Mouse (Mus musculus): ENCODE results near the gene Phkg1. TPM values are rescaled to one million over a fixed set of nuclear protein-coding genes. Genes with fewer than 3 reads are reported as not detected.
"Not testable (repeated sequence)": the region's sequence is repeated elsewhere in the genome, so short reads cannot be mapped to it uniquely, and the experiment has no call there.

Gene Phkg1
- polyA plus RNA-seq, 1 experiment = 1.3 TPM

DNA sequence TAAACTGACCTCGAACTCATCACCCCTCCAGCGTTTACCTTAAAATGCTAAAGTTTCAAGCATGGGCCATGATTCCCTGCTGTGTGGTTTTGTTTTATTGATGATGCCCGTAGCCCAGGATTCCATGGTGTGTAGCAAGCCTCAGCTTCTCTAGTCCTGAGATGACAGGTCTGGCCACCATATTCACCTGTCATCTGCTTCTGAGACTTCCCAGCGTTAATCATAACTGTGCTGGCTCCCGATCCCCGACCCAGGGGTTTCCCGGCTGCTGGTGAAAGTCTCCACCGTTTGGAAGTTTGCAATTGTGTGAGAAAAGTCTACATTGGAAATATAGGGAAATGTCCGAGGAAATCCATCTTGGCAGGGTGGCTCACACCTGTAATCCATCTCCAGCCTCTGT, 10.8 kb upstream of the Phkg1 start:
- H3K4me3 ChIP-seq (ENCODE audit: insufficient read depth, low read length) = peak overlapping the region; percentile 60; the same call in 1 of the 2 replicates
- no peak overlapping the region for H3K27ac ChIP-seq (ENCODE audit: insufficient read depth, low read length)
- no peak for TF ChIP-seq CTCF (IDR thresholded peaks at IDR 0.05; ENCODE audit: borderline replicate concordance, insufficient read depth, low read length)
- TF ChIP-seq POLR2A (IDR thresholded peaks at IDR 0.05; ENCODE audit: low read depth, low read length) = no peak
- no peaks in the 10 kb centered on the region for H3K4me1 ChIP-seq (ENCODE audit: control insufficient read depth, insufficient read depth, low read length)

DNA sequence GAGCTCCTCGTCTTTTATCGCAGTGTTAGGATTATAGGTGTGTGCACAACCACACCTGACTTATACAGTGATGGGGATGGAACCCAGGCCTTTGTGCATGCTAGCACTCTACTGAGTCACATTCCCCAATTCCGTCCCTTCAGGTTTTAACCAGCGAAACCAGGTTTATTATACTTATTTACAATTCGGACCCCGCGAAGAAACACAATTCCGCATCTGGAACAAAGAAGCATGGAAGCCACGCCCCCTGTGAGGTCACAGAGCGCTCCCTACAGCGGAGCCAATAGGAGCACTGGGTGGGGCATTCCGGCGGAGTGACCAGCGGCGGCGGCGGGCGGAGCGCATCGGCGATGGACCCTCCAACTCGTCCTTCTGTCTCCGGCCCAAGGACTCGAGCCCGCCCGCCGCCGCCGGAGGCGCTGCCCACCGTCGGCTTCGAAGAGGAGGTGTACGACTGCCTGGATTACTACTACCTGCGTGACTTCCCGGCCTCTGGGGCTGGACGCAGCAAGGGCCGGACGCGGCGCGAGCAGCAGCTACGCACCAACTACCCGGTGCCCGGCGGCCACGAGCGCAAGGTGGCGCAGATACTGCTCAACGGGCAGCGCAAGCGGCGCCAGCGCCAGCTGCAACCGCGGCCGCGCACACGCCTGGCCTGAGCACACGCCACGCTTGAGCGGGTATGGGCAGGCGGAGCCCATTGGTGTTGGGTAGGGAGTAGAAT, 10.1 kb upstream of the Phkg1 start, which contains the start of gene Nupr1l:
Nupr1l (plus strand) TSS at position 299 of the 724 bp plus-strand sequence.
- TF ChIP-seq POLR2A (IDR thresholded peaks at IDR 0.05; ENCODE audit: low read depth, low read length) (peak; percentile 72), CTCF (IDR thresholded peaks at IDR 0.05; ENCODE audit: borderline replicate concordance, insufficient read depth, low read length) (0 out of 2 replicates have a peak, but pooled peaks have one; percentile 13)
- H3K27ac ChIP-seq (ENCODE audit: insufficient read depth, low read length) = 0 out of 2 replicates have a peak within 1 kb of the TSS, but pooled peaks have one; percentile 20
- peak within 1 kb of the TSS; percentile 72 for H3K4me3 ChIP-seq (ENCODE audit: insufficient read depth, low read length)
- H3K4me1 ChIP-seq (ENCODE audit: control insufficient read depth, insufficient read depth, low read length) = no peaks in the 10 kb centered on the region

DNA sequence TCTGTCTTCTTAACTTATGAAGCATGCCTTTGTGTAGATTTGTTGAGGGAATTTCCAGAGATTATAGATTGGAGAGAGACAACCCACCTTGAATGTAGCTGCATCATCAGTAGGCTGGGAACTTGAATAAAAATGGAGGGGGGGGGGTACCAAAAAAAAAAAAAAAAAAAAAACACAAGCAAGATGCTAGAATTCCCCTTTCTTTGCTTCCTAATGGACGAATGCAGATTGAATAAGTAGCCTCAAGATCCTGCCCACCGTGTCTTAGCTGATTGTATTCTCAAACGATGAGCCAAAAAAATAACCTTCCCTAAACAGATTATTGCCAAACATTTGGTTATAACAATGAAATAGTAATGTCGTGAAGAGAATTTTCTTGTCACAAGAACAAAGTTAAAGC, 9.4 kb upstream of the Phkg1 start:
- Histone ChIP-seq H3K27ac (ENCODE audit: insufficient read depth, low read length) (no peak overlapping the region), H3K4me1 (ENCODE audit: control insufficient read depth, insufficient read depth, low read length) (no peaks in the 10 kb centered on the region), H3K4me3 (ENCODE audit: insufficient read depth, low read length) (peak overlapping the region; percentile 72)
- TF ChIP-seq POLR2A (IDR thresholded peaks at IDR 0.05; ENCODE audit: low read depth, low read length) (no peak), CTCF (IDR thresholded peaks at IDR 0.05; ENCODE audit: borderline replicate concordance, insufficient read depth, low read length) (no peak)

DNA sequence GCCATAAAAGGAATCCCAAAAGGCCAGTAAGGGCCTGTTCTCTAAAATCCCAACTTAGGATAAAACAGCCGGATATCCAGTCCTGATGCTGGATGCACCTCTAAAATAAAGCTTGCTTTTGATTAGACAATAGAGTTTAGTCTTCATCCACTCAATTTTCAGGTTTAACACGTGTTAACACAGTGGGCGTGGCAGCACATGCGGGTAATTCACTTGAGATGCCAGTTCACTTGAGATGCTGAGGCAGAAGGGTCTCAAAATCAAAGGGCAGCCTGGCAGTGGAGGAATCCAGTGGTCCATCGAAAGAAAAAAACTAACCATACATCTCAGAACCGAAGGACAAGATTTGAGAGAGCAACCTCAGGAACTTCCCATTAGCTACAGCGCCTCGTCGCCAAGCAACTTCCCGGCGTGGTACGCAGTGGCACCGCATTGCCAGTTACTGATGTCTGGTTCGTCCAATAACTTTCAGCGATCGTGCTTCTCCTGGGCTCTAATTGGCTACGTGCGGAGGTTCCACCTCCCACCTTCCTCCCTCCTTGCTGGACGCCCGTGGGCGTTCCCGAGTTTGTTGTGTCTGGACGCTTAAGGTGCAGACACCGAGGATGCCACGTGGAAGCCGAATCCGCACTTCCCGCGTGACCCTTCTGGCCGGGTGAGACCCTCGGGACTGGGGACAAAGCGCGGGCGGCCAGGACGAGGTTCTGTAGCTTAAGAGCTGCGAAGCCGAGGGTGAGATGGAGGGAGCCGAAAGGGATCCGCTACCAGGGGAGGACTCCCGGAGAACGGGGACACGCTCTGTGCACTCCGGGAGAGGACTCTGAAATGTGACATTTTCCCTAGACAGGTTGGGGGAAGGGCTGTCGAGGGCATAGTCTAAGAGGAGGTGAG, 2.9 kb downstream of the Phkg1 start, which contains the start of gene Zbed5:
Zbed5 (plus strand) TSS at position 526 of the 891 bp plus-strand sequence.
- H3K27ac ChIP-seq (ENCODE audit: insufficient read depth, low read length) = no peak within 1 kb of the TSS
- peak within 1 kb of the TSS; percentile 70 for H3K4me3 ChIP-seq (ENCODE audit: insufficient read depth, low read length)
- no peaks in the 10 kb centered on the region for H3K4me1 ChIP-seq (ENCODE audit: control insufficient read depth, insufficient read depth, low read length)
- no peak for TF ChIP-seq POLR2A (IDR thresholded peaks at IDR 0.05; ENCODE audit: low read depth, low read length)
- TF ChIP-seq CTCF (IDR thresholded peaks at IDR 0.05; ENCODE audit: borderline replicate concordance, insufficient read depth, low read length) = no peak

DNA sequence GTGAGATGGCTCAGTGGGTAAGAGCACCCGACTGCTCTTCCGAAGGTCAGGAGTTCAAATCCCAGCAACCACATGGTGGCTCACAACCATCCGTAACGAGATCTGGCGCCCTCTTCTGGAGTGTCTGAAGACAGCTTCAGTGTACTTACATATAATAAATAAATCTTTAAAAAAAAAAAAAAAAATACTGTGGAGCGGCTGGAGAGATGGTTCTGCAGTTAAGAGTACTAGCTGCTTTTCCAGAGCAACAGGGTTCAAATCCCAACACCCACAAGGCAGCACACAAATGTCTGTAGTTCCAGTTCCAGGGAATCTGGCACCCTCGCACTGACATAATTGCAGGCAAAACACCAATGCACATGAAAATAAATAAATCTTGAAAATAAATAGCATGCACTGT, 8.0 kb downstream of the Phkg1 start:
- H3K27ac ChIP-seq (ENCODE audit: insufficient read depth, low read length); H3K4me1 ChIP-seq (ENCODE audit: control insufficient read depth, insufficient read depth, low read length); H3K4me3 ChIP-seq (ENCODE audit: insufficient read depth, low read length): not testable (repeated sequence)

DNA sequence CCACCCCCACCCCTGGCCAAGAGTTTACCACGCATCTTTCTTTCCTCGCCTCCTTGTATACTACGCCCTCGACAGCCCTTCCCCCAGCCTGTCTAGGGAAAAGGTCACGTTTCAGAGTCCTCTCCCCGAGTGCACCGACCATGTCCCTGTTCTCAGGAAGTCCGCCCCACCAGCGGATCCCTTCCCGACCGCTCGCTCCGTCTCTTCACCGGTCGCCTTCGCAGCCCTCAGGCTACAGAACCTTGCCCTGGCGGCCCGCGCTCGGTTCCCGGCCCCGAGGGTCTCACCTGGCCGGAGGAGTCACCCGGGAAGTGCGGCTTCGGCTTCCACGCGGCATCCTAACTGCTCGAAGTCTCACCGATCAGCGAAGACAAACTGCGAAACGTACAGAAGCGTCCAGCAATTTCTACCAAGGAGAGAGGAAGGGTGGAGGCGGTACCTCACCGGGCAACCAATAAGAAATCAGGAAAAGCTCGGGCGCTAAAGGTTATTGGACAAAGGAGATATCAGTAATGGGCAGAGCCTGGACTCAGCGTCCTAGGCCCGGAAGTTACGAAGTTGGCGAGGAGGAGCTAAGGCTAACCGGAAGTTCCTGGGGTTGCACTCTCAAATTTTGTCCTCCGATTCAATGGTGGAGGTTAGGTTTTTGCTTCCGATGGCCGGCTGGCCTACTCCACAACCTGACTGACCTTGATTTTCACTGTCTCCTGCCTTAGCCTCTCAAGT, 11.3 kb downstream of the Phkg1 start, which contains the start of gene Chchd2:
Chchd2 (minus strand) TSS at position 560 of the 726 bp plus-strand sequence.
- TF ChIP-seq POLR2A (IDR thresholded peaks at IDR 0.05; ENCODE audit: low read depth, low read length) (peak; percentile 90), CTCF (IDR thresholded peaks at IDR 0.05; ENCODE audit: borderline replicate concordance, insufficient read depth, low read length) (no peak)
- Histone ChIP-seq H3K4me3 (ENCODE audit: insufficient read depth, low read length) (peak within 1 kb of the TSS; percentile 86), H3K27ac (ENCODE audit: insufficient read depth, low read length) (peak within 1 kb of the TSS; percentile 53), H3K4me1 (ENCODE audit: control insufficient read depth, insufficient read depth, low read length) (no peaks in the 10 kb centered on the region; the same call in 1 of the 2 replicates)

DNA sequence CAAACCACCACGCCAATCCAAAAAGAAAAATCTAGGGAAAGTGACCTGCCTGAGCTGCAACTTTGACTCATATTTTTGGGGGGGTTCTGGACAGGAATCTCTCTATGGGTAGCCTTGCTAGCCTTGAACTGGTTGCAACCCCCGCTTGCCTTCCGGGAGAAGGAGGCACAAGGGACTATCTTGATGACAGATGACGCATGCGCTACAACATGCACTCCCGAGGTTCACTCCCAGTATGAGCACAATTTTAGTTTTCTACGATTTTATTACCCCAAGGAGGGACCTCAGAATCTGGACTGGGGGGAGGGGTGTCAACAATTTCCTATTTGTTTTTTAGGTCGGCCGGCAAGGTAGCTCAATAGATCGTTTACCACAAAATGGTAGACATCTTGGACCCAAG, 12.1 kb downstream of the Phkg1 start:
- H3K27ac ChIP-seq (ENCODE audit: insufficient read depth, low read length) = no peak overlapping the region
- no peaks in the 10 kb centered on the region; the same call in 1 of the 2 replicates for H3K4me1 ChIP-seq (ENCODE audit: control insufficient read depth, insufficient read depth, low read length)
- H3K4me3 ChIP-seq (ENCODE audit: insufficient read depth, low read length) = peak overlapping the region; percentile 86
- TF ChIP-seq POLR2A (IDR thresholded peaks at IDR 0.05; ENCODE audit: low read depth, low read length) (no peak), CTCF (IDR thresholded peaks at IDR 0.05; ENCODE audit: borderline replicate concordance, insufficient read depth, low read length) (no peak)

DNA sequence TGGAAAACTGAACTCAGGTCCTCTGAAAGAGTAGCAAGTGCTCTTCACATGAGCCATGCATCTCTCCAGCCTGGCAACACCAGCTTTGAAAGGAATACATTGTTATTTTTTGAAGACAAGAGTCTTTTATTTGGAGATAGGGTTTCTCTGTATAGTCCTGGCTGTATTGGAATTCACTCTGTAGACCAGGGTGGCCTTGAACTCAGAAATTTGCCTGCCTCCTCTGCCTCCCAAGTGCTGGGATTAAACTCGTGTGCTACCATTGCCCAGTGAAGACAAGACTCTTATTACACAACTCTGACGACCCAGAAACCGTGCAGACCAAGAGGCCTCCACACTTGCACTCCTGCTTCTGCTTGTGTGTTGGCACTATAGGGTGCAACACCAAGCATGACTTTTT, 18.5 kb downstream of the Phkg1 start:
- H3K4me1 ChIP-seq (ENCODE audit: control insufficient read depth, insufficient read depth, low read length) = no peaks in the 10 kb centered on the region; the same call in 1 of the 2 replicates
- H3K27ac ChIP-seq (ENCODE audit: insufficient read depth, low read length) = no peak overlapping the region
- H3K4me3 ChIP-seq (ENCODE audit: insufficient read depth, low read length) = no peak overlapping the region
- TF ChIP-seq CTCF (IDR thresholded peaks at IDR 0.05; ENCODE audit: borderline replicate concordance, insufficient read depth, low read length) (no peak), POLR2A (IDR thresholded peaks at IDR 0.05; ENCODE audit: low read depth, low read length) (no peak)

GRCm38 (mm10) chr5:129878946-129879345, 19.4 kb downstream of the Phkg1 start:
- Histone ChIP-seq H3K27ac (ENCODE audit: insufficient read depth, low read length) (no peak overlapping the region), H3K4me1 (ENCODE audit: control insufficient read depth, insufficient read depth, low read length) (no peaks in the 10 kb centered on the region; the same call in 1 of the 2 replicates), H3K4me3 (ENCODE audit: insufficient read depth, low read length) (no peak overlapping the region)
- TF ChIP-seq POLR2A (IDR thresholded peaks at IDR 0.05; ENCODE audit: low read depth, low read length) (no peak), CTCF (IDR thresholded peaks at IDR 0.05; ENCODE audit: borderline replicate concordance, insufficient read depth, low read length) (peak; percentile 46; the same call in 1 of the 2 replicates)
